Mouse (Mus musculus) C2C12 (cell line): Measurements from ENCODE around the gene Slc35g1. TPM values are rescaled to one million over a fixed set of nuclear protein-coding genes. Genes with fewer than 3 reads are reported as not detected.

Source experiments
- H3K27me3 ChIP-seq: one replicate; pipeline ENCODE4 v1.6.1; 2011; ENCODE audit not compliant: control insufficient read depth, insufficient read depth, insufficient read length
- H3K36me3 ChIP-seq: one replicate; pipeline ENCODE4 v1.6.1; 2011; ENCODE audit not compliant: control insufficient read depth, insufficient read depth
- H3K4me3 ChIP-seq: one replicate; pipeline ENCODE4 v1.5.1; 2011; ENCODE audit warnings: mild to moderate bottlenecking, control low read depth; ENCODE audit not compliant: poor library complexity, insufficient read depth, severe bottlenecking
- H3K79me2 ChIP-seq: one replicate; pipeline ENCODE4 v1.6.1; 2011; ENCODE audit not compliant: control insufficient read depth, insufficient read depth
- H3K79me3 ChIP-seq: one replicate; pipeline ENCODE4 v1.6.1; 2011; ENCODE audit warnings: low read depth, control low read depth
- H3ac ChIP-seq: one replicate; pipeline ENCODE3; 2011; ENCODE audit warnings: low read depth; ENCODE audit not compliant: control insufficient read depth, insufficient read length
- CEBPB ChIP-seq: IDR thresholded peaks from one replicate; pipeline ENCODE4 v1.6.1; 2011; ENCODE audit warnings: low read depth, mild to moderate bottlenecking, control low read depth, moderate library complexity
- CTCF ChIP-seq: IDR thresholded peaks from one replicate; pipeline ENCODE4 v1.5.1; 2011; ENCODE audit not compliant: control insufficient read depth, insufficient read depth, insufficient read length
- FOSL1 ChIP-seq: IDR thresholded peaks from one replicate; pipeline ENCODE4 v1.8.0; 2011; ENCODE audit warnings: mild to moderate bottlenecking, low read length; ENCODE audit not compliant: poor library complexity, insufficient read depth, severe bottlenecking
- MAX ChIP-seq: IDR thresholded peaks from one replicate; pipeline ENCODE4 v1.6.1; 2011; ENCODE audit warnings: mild to moderate bottlenecking, control low read depth
- MYOD1 ChIP-seq: IDR thresholded peaks from one replicate; pipeline ENCODE4 v1.6.1; 2011; ENCODE audit warnings: low read depth; ENCODE audit not compliant: control insufficient read depth, insufficient read length
- MYOG ChIP-seq: IDR thresholded peaks from one replicate; pipeline ENCODE4 v1.6.1; 2011; ENCODE audit not compliant: control insufficient read depth, insufficient read length; ENCODE audit errors: extremely low read depth
- USF1 ChIP-seq: IDR thresholded peaks from one replicate; pipeline ENCODE4 v1.6.1; 2011; ENCODE audit warnings: low read depth, mild to moderate bottlenecking, control low read depth, moderate library complexity
- polyA plus RNA-seq: library from polyadenylated mRNA; unstranded; fragments of >200 nt; fragmentation: generic; extraction: Trizol; gene quantifications from one replicate; pipeline ENCODE4 v1.2.1, GENCODE M21; 2012; ENCODE audit warnings: missing spikeins

Gene Slc35g1
- polyA plus RNA-seq, 1 experiment = 0.18 TPM

- no peaks in the 10 kb centered on the region for H3K36me3 ChIP-seq
- H3K79me3 ChIP-seq = no peaks in the 10 kb centered on the region
- H3ac ChIP-seq = no peak overlapping the region
- H3K4me3 ChIP-seq = no peak overlapping the region
- peaks cover 5% of the 10 kb centered on the region for H3K27me3 ChIP-seq
- TF ChIP-seq FOSL1 (no peak), MYOG (no peak), USF1 (no peak), MAX (no peak), CEBPB (no peak), CTCF (no peak), MYOD1 (no peak)
- H3K79me2 ChIP-seq = no peaks in the 10 kb centered on the region
These were observed 46.1 kb downstream of the Slc35g1 start for GRCm38 (mm10) chr19:38441860-38442259.

- H3ac ChIP-seq = no peak overlapping the region
- no peaks in the 10 kb centered on the region for H3K36me3 ChIP-seq
- no peaks in the 10 kb centered on the region for H3K79me3 ChIP-seq
- TF ChIP-seq MAX = no peak
- no peak for TF ChIP-seq MYOD1
- TF ChIP-seq MYOG = no peak
- no peak for TF ChIP-seq USF1
- TF ChIP-seq FOSL1 = no peak
- TF ChIP-seq CTCF = no peak
- no peak for TF ChIP-seq CEBPB
- H3K4me3 ChIP-seq = no peak overlapping the region
- H3K79me2 ChIP-seq = no peaks in the 10 kb centered on the region
- H3K27me3 ChIP-seq = peaks cover 5% of the 10 kb centered on the region
These were observed 50.0 kb downstream of the Slc35g1 start for GRCm38 (mm10) chr19:38445758-38446157.

Other genes starting within 250 kb of the Slc35g1 start
- 4.6 TPM for gene Fra10ac1, start 171.8 kb upstream of the Slc35g1 start, polyA plus RNA-seq
- not detected for gene Lgi1, start 131.4 kb upstream of the Slc35g1 start, polyA plus RNA-seq
- not detected for gene Plce1, start 85.1 kb downstream of the Slc35g1 start, polyA plus RNA-seq